Mouse (Mus musculus) v-Abl transformed pro-B cells (cell line): ENCODE results near the gene Ang.

ENCODE experiments used
- in situ Hi-C, 2 experiments: fragments of 400-800 bp; cut with MboI; formaldehyde crosslinking; loops; one replicate each; pipeline ENCODE4 v1.15.1; 2025; ENCODE audit not compliant: unreplicated experiment in 2 of 2

The Ang gene

DNA sequence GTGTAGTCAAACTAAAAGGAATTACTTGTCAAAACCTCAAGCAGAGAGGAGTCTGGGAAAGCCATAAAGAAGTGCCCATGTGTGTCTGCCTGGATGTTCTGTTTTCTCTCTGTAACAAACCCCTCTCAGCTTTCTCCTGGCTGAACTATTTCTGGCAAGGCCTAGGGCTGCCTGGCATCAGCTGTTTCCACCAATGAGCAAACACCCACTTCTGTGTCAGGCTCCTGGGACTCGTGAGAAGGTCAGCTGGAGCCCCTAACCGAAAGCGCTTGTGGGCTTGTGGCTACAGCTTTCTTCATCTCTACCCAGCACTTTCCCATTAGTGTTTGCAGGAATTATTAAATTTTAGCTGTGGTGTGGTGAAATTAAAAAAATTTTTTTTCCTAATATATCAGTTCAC is 21.0 kb downstream of the Ang start:
- in situ Hi-C loops, result loop anchor here (25.0 kb wide), 4 partner anchors 750 to 1250 kb away; partner anchors contain the start of genes Ear6 (in 1 of the 2), Sall2 (in 1 of the 2), Tmem253 (in 1 of the 2) and Zfp219 (in 1 of the 2)

DNA sequence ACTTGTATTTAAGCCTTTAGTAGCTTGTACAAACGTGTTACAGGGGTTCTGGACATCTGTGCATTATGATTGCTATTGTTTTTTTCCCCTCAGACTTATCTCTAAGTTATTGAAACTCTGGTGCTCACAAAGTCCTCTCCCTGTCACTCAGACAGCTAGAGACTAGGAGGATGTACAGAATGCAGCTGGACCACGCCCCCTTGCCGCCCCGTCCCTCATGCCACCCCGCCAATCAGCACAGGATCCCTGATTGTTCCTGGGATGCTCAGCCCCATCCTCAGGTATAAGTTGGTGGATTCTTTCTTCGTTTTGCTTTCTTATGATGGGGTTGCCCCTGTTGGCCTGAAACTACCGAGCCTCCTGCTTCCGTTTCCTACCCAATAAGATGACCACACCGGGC is 22.5 kb downstream of the Ang start:
- in situ Hi-C loops, result loop anchor here (25.0 kb wide), 4 partner anchors 749 to 1251 kb away; partner anchors contain the start of genes Ear6 (in 1 of the 2), Sall2 (in 1 of the 2), Tmem253 (in 1 of the 2) and Zfp219 (in 1 of the 2)

DNA sequence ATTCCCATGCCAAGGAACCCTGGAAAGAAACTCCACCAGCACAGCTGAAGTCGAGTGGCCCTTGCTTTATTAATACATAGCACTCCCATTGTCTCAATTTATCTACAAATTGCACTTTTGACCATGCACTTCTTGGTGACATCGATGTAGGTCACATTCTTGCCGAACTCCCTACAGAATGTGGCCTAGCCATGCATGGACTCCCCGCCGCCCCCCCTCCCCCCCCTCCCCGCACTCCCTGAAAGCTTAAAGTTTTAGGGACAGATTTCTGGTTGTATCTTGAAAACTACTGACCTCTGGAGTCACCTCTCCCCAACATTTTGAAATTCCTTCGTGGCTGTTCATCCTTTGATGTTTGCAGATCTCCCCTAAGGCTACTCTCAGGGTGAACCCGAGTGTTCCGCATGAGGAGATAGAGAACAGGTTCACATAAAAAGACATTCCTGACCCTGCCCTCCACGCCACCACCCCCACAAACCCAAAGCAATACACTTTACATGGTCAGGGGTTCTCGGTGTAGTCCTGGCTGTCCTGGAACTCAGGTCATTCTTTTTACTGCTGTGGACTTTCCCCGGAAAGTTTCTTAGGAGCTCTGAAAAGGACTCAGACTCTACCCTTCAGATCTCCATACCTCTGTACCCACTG is 23.1 kb downstream of the Ang start, which contains the start of gene Eddm3b:
TSS of gene Eddm3b (plus strand) at position 511 of the 645 bp plus-strand sequence.
- in situ Hi-C loops, result loop anchor here (25.0 kb wide), 4 partner anchors 748 to 1252 kb away; partner anchors contain the start of genes Ear6 (in 1 of the 2), Sall2 (in 1 of the 2), Tmem253 (in 1 of the 2) and Zfp219 (in 1 of the 2)

DNA sequence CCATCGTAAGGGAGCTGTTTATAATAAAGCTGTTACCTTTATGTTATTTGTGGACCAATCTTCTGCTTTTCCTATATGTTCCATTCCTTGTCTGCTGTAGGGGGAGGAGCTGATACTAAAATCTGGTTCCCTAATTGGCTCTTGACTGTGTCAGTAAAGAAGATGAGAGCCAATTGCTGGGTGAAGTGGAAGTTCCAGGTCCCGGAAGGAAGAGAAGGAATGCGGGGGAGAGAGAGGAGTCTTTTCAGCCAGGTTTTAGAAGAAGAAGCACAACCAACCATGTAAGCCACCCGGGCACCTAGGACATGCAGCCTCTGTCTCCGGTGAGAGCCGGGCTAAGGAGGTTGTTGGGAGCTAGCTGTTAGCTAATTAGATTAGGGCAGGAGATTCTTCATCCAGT is 34.7 kb downstream of the Ang start:
- in situ Hi-C loops, result no loop called here

DNA sequence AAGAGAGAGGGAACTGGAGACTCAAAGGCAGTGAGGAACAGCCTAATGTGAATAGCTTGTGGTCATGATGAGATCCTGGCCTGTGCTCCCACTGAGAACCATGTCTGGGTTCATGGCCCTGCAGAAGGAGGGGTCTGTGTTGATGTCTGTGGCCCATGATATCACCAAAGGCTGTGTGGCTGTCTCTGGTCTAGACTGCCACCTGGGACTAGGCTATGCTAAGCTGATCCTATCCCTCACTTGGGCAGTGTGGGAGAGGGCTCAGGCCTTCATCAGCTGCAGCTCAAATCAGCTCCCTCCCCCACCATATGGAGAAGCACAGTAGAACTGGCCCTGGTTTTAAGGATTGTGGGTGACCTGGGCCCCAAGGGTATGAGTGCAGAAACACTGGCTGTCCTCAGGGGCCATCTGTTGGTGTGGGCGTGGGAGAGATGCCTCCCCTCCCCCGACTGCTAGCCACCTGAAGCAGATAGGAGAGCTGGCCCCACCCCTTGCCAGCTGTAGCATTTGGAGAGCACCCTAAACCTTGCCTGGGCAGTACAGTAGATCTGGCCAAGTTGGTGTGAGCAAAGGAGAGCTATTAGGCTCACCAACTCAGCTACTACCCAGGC is 36.8 kb downstream of the Ang start:
- in situ Hi-C loops, result no loop called here

DNA sequence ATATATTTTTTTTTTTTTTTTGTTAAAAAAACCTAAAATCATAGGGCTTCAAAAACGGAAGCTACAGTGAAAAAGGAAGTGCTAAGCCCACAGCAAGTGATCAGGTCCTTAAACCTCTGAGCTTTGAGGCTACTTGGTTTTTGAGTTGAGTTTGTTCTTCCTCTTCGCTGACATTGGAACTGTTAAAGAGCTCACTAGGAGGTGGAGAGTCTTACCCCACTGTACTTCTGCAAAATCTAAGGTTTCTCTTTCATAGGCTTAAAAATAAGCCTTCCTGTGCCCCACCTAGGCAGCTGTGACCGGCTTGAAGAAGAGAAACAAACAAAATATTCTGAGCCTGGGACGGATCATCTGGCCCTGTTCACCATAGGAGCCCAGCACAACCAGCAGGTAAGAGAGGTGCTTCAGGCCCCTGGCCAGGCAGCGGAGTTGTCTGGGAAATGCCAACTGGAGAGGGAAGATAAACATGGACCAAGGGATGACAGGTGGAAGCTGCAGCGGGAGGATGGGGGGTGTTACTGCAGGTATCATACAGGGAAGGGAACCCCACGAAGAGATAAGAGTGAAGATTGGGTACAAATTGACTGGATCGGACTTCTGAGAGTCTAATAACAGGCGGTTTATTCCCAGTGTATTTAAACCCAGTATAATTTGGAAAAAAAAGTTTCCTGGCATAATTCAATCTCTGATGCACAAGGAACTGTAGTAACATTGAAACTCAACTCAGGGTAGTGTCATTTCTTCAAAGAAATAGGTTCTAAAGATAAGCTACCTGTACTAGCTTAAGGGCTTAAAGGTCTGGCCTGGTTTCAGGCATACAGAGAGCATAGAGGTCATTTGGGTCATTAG is 38.0 kb downstream of the Ang start:
- in situ Hi-C loops, result no loop called here

DNA sequence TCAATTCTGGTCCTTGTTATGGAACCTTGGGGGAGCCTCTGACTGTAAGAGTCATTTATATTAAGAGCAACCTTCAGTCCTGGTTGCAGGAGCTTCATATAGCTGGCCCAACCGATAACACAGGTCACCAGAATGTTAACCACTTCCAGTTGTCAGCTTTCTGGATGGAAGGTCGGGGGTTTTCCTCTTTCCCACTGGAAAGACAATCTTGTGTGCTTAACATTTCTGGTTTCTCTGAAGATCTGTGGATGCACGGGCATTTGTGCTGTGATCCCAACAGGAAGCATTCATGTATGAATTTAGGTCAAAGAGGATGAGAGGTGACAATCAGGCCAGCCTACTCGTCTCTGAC is 38.6 kb downstream of the Ang start:
- in situ Hi-C loops, result no loop called here

DNA sequence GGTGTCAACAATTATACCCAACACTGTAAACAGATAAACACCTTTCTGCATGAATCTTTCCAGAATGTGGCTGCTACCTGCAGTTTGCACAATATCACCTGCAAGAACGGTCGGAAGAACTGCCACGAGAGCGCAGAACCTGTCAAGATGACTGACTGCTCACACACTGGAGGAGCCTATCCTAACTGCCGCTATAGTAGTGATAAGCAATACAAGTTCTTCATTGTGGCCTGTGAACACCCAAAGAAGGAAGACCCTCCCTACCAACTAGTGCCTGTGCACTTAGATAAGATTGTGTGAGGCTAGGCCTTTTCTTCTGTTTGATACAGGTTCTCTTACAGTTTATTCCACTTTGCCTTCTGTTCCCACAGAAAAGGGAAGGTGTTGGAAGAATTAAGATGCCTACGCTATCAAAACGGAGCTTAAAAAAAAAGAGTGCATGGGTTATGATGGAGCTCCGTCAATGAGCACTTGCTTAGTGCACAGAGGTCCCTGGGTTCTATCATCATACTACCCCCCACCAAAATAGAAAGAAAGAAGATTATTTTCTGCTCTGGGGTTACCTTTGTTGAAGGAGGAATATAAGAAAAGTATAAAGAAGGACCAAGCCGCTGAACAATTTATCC is 39.5 kb downstream of the Ang start:
- in situ Hi-C loops, result no loop called here

DNA sequence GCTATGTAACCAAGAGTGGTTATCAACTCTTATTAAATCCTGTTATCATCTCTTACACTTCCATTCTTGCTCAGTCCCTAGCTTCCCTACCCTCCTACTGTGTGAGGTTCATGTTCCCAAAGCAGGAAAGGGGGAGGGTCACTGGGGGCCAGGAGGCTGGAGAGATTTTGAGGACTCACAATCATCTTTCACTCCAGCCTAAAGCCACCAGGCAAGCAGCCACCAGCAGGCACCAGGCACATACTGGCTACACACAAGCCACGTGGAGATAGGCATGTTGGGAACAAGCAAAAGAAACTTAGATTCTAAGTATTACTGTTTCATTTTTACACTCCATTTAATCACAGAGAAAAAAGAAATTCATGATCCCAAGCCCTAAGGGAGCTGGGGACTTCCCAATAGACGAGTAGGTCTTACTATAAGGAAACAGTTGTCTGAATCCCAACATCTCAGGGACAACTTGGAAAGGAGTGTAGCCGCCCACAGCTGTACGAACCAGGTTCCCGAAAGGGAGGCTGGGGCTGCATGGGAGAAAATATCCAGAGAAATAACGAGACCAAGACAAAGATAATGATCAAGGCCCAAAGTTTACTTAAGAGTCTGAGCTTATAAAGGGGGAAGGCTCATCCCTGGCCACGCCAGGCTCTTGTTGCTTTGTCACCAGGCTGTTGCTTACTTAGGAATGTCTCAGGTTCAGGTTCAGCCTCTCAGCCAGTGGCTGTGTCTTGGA is 40.3 kb downstream of the Ang start:
- in situ Hi-C loops, result no loop called here

DNA sequence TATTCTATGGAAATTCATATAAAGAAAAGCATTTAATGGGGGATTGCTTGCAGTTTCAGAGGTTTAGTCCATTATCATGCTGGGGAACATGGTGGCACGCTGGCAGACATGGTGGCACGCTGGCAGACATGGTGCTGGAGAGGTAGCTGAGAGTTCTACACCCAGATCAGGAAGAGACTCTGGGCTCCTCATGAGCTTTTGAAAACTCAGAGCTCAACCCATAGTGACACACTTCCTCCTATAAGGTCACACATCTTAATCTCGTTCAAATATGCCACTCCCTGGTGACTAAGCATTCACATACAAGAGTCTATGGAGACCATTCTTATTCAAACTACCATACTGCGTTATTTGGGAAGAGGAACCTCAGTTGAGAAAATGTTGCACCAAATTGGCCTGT is 41.4 kb downstream of the Ang start:
- in situ Hi-C loops, result no loop called here

DNA sequence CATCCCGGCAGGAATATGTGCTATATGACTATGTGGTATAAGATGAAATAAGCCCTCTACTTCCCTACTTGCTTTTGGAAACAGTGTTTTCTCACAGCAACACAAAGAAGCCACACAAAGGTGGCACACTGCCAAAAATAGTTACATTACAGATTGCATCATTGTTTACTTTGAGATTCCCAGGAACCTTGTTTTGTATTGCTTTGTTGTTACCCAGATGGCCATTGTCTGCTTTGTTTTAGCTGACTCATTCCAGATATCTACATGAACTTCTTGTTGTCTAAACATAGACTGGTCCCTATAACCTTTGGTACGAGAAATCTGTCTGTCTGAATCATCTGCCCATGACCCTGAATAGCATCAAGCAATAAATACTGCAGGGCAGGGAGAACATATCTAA is 49.4 kb downstream of the Ang start:
- in situ Hi-C loops, result no loop called here

DNA sequence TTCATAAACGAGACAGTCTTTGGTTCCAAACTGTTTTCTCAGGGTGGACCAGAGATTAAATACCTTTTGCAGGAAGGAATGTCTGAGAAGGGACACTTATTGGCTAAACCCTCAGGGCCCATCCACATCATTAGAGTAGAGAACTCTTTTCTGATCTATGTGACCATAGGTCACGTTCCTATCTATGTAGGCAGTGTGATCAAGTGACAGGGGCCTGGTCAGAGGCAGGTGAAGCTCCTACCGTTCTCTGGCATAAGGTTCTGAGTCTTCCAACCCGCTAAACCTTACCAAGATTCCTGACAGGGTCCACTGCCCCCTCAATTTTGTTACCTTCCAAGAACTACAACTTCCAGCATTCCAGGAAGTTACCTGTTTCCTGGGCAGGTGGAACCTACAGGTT is 51.2 kb downstream of the Ang start:
- in situ Hi-C loops, result no loop called here

DNA sequence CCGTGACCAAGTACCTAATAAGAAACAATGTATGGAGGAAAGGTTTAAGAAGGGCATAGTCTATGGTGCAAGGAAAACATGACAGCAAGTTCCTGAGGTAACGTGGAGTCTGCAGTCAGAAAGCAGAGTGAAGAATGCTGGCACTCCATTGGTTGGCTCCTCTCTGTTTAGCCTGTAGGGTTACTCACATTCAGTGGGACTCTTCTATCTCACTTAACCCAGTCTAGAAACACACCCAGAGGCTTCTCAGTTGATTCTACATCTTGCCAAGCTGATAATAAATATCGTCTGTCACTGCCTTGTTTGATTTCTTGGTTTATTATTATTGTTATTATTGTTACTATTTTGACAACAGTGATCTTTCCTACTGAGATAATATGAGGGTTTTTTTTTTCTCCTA is 51.6 kb downstream of the Ang start:
- in situ Hi-C loops, result no loop called here

DNA sequence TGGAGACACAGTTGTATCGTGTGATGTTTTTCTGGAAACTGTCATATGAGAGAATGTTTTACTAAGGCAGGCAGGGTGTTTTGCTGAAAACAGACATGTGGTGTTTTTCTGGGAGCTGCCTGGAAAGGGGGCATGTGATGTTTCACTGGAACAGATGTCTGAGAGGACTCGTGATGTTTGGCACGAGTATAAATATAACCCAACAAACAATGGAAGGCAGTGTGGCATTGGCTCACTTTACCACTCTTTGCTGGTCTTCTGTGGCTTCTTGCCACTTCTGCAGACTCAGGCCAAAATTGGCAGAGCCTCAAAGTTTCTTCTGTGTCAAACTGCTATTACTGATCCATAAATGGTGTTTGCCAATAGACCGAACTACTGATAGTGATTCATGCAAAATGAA is 52.3 kb downstream of the Ang start:
- in situ Hi-C loops, result no loop called here

DNA sequence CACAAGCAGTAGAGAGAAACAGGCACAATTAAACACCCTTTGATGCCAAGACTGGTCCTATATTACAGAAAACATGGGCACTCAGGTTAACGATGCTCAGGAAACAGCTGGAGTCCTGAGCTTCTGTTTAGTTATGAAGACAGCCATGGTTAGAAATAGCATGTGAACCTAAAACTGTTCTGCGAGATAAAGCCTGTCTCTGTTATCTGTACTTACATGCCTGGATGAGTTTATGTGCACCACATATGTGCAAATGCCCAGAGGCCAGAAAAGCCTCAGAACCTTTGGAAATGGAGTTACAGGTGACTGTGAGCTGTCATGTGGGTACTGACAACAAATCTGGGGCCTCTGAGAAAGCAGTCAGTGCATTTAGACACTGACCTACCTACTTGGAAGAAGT is 53.0 kb downstream of the Ang start:
- in situ Hi-C loops, result no loop called here

DNA sequence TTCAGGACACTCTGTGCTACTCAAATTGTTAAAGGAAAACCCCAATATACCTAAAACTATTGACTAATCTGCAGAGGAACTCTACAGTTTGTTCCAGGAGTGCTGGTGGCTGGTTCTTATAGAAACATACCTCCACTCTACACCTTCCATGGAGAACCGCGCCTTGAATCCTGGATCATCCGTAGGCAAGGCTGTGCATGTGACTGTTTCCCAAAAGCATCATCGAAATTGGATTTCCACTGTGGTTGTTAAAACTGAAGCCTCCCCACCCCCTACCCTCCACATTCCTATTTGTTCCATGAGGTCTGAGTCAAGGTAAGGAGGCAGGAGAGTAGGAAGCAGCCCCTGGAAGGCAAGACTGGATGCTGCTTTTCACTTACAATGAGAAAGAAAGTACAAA is 53.5 kb downstream of the Ang start:
- in situ Hi-C loops, result no loop called here

DNA sequence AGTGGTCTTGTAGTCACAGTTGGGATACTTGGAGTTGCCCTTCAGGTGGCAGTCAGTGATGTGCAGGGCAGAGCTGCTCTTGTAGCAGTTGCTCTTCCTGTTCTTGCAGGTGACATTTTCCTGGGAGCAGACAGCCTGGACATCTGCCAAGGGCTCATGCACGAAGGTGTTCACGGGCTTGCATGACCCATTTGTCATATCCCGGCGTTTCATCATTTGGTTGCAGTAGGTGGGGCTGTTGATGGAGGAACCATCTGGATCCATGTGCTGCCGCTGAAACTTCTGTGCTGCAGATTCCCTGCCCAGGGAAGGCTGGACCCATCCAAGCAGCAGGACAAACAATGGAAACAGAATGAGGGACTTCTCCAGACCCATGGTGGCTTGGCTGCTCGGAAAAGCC is 54.6 kb downstream of the Ang start:
- in situ Hi-C loops, result no loop called here

DNA sequence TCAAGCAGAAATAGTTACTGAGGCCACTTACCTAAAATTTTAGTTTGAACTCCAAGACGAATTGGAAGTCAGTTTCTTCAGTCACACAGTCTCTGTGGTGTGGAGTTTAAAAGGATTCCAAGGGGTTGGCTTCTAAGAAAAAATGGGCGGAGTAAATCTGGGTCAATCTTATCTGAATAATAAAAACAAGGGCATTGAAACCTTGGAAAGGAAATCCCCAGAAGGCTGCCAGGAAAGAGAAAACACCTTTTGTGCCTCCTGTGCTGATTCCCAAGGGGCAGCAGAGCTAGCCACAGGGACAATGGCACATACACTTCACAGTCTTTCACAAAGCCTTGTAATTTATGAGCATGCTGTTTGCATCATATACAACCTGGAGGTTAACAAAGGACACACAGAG is 55.7 kb downstream of the Ang start, which contains the start of gene Rnase1:
TSS of gene Rnase1 (minus strand) at position 101 of the 400 bp plus-strand sequence.
- in situ Hi-C loops, result no loop called here

DNA sequence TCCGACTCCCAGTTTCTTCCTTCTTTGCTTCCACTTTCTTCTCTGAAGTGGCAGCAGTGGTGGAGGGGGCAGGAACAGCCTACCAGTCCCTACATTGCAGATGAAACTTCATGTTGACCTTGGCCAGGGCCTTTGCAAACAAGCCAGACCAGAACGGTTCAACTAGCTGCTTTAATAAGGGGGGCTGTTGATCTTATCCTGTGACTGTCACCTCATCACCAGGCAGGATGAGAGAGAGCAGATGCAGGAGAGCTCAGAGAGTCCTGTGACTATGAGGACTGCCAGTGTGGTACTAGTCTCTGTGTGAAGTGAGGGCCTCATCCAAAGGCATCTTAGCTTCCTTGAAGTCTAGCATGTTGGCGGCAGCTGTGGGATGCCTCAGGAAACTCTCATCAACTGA is 57.1 kb downstream of the Ang start:
- in situ Hi-C loops, result no loop called here

DNA sequence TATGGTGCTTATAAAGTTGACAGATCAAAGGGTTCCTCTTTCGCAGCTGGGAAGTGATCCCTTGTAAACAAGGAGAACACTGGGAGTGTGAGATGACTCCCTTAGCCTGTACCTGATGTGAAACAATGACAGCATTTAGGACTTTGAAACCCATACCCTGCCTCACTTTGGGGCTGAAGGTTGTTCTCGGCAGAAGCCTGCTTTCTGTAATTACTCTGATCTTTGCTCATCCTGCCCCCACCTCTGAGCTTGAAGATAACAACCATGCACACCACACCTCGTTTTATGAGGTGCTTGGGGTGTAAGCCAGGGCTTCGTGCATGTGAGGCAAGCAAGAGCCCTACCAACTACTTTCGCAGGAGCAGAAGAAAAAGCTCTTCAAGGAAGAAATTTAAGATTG is 58.2 kb downstream of the Ang start:
- in situ Hi-C loops, result no loop called here
